Mouse (Mus musculus): ENCODE measurements around the gene Urgcp.

Gene Urgcp

DNA sequence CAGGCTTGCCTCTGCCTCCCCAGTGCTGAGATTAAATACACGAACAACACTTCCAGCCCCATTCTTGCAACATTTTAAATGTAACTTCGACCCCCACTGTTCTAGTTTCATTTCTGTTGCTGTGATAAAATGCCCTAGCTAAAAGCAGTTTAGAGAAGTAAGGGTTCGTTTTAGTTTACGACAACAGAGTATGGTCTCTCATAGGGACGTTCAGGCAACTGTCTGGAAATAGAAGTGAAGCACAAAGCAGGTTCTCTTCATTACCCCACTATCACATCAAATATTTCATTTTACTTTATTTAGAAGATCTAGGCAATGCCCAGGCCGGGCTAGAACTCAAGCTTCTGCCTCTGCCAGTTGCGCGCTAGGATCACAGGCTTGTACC lies 25.5 kb upstream of the Urgcp start:
- in situ Hi-C loops (cut with MboI, MseI): no loop called here

DNA sequence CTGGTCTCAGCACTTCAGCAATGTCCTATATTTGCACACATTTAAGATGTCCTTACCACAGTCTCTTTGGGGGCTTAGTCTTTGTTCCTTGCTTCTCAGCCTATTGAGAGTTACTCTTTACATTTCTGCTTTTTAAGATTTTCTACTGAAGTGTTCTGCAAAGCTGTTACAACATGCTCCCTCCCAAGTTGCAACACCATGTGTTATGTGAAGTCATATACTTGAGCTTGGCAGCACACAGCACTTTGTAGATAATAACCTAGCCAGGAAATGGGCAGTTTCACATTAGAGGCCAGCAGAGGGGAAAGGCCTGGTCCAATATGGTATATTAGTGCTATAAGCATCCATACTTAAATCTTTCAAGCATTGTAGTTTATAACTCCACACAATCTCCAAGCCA lies 23.6 kb upstream of the Urgcp start:
- in situ Hi-C loops (cut with MboI, MseI): no loop called here

DNA sequence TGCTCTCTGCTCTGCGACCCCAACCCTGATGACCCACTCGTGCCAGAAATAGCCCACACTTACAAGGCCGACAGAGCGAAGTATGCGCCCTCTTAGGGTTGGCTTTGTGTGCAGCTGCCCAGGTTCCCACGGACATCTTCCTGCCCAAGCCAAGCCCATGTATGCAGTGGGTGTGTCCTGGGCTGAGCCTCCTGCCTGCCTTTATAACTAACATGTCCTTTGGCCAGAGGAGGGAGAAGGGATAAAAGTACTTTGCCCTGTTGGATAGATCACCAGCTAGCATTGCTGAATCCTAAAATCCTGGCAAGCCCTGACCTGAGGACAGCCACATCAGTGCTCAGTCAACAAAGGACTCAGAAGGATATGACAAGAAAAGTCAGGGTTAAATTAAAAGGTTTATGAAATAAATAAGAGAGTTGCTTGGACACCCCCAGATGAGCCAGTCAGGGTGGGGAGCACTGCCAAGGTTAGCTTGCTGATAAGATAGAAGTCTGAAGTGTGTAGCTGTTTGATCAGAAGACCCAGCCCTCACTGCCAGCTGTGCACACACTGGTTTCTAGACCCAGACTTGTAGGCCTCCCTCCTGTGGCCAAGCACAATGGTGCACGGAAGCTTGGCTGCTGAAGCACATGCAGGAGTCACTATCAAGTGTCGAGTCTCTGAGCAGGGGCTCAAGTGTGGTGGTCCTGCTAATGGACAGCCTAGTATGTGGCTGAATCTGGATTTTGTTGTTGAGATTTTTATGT lies 20.2 kb upstream of the Urgcp start:
- in situ Hi-C loops (cut with MboI, MseI): no loop called here

DNA sequence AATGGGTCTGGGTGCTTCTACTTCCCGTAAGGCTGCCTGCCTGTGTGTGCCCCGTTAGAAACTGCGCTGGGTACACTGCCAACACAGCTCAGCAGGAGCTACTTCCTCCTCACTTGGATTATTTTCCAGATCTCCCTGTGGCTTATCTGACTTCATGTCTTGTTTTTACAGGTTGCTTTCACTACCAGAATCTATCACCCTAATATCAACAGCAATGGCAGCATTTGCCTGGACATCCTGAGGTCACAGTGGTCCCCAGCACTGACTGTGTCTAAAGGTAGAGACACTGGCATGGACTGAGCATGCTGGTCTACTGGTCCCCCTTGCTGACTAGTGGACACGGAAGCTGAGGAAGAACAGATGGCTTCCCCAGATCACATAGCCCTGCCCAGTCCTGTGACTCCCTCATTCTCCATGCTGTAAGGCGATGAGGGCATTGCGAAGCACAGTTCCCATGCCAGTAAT lies 17.9 kb upstream of the Urgcp start:
- in situ Hi-C loops (cut with MboI, MseI): no loop called here

DNA sequence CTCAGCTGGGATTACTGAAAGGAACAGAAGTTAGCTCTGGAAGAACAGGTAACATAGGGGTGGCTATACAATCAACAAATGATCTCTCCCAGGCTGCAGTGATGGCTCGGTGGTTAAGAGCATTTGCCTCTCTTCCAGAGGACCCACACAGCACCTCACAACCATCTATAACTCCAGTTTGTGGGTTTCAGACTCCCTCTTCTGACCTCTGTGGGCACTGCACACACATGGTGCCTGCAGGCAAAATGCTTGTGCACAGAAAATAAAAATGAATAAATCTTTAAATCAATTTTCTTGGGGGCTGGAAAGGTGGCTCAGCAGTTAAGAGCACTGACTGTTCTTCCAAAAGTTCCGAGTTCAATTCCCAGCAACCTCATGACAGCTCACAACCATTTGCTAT lies 16.3 kb upstream of the Urgcp start:
- in situ Hi-C loops (cut with MboI, MseI): no loop called here

DNA sequence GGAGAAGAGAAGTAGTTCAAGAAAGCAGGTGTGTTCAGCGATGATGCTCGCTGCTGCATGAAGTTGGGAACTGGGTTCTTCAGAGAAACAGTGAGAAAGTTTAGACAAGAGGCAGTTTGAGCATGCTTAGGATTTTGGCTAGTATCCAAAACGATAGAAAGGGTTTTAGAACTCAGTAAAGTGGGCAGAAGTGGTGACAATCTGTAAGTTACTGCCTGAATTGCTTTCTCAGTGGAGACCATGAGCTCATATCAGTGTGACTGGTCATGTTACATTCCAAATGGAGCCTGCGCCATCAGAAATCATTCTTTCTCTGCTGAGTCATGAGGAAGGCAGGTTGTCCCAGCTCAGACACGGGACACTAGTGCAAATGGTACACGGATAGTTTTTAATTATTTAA lies 3.8 kb upstream of the Urgcp start:
- in situ Hi-C loops (cut with MboI, MseI): no loop called here

DNA sequence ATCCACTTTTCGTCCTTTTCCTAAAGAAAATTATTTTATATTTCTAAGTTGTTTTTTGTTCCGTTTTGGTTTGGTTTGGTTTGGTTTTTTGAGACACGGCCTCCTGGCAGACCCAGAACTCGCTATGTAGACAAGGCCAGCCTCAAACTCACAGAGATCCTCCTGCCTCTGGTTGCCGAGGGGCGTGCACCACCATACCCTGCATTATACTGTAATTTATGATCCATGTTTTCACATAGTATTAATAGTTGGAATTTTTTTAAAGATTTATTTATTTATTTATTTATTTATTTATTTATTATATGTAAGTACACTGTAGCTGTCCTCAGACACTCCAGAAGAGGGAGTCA lies 432 bp upstream of the Urgcp start:
- in situ Hi-C loops (cut with MboI, MseI): no loop called here

DNA sequence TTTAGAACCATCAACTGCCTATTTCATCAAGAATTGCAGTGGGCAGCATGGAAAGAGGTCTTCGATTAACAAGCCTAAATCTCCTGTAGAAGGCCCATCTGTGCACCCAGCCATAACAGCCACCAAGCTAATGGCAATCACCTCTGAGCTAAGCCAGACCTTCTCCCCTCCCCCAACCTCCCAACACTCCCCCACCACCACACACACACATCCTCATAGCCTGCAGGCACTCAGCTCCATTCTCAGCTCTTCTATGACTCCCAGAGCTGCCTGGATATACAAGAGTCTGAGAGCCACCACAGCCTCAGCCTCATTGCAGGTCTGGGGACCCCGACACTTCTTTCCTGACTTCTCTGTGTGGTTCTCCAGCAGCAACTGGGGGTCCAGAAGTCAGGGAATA lies 8.4 kb downstream of the Urgcp start:
- in situ Hi-C loops (cut with MboI, MseI): no loop called here

DNA sequence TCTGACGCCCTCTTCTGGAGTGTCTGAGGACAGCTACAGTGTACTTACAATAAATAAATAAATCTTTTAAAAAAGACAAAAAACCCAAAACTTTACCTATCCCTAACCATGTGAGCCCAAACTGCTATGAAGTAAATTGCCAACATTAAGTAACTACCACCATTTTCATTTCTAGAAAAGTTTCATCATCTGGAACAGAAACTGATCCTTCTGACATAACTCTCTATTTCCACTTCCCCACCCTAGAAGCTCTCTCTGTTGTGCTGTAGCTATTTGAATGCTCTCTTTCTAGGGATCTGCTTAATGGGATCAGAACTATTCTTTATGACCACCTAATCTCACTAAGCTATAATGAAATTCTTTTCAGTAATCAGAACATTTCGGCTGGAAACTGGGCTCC lies 17.2 kb downstream of the Urgcp start:
- in situ Hi-C loops (cut with MboI, MseI): no loop called here

DNA sequence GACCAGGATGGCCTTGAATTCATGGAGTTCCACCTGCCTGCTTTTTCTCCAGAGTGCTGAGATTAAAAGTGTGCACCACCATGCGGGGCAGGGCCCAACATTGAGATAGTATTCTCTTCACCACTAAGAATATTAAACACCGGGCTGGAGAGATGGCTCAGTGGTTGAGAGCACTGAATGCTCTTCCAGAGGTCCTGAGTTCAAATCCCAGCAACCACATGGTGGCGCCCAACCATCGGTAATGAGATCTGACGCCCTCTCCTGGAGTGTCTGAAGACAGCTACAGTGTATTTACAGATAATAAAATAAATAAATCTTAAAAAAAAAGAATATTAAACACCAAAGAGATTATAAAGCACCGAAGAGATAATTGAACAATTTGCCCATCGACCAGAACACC lies 20.1 kb downstream of the Urgcp start:
- in situ Hi-C loops (cut with MboI, MseI): no loop called here

DNA sequence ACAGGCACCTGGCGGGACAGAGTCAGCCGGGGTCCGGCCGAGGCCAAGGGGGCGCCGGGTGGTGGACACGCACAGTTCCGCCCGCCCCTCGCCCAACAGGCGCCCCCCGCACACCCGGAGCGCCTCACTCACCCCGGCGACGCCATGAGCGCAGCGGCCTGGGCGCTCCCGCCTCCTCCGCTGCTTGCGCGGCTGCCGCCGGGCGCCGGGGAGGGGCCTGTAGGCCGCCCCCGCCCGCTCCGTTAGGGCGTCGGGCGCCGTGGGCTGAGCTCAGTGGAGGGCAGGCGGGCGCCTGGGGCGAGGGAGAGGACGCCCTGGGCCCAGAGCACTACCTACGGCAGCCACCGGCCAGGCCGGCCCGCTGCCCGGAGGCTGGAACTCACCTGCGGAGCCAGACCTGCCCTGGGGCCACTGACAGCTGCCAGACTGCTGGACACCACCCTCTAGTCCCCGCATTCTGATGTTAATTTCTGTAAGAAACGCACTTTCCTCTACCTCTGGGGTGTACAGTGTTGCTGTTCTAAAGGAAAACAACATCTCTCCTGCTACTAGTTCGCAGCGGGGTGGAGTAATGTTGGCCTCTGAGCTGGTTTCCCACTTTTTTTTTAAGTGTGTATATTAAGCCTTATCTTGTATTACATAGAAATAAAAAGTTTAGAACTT lies 21.1 kb downstream of the Urgcp start:
- in situ Hi-C loops (cut with MboI, MseI): no loop called here

DNA sequence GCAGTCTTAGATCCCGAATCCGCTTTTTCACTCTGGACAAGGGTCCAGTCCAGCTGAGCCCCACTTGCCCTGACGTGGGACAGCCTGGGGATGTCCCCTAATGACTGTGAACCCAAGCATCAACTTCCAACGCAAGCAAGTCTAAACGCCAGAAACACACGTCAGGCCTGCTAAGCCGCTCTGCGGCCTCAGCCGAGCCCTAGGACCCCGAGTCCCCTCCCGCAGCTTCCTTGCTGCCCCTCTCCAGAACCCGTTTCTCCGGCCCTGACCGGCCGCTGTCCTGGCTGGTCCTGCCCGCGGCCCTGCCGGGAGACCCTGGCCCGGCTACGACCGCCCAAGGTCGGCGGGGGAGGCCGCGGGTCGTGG lies 21.6 kb downstream of the Urgcp start:
- in situ Hi-C loops (cut with MboI, MseI): no loop called here

DNA sequence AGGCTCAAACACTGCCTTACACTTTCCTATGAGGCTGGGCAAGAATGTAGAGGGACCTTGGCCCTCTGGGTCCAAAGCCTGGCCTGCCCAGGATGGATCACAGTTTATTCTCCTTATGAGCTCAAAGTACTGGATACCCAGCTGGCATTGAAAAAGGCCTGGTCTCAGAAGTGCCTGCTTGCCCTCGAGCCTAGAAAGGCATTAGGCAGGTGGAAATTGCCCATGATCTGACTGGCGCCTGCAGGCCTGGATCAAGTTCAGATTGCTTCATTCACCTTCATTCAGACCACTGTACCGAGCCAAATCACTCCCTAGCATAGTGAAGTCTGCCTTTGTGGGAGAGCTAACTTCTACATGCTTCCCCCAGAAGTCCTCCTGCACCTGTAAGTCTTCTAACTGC lies 22.3 kb downstream of the Urgcp start:
- in situ Hi-C loops (cut with MboI, MseI): no loop called here

DNA sequence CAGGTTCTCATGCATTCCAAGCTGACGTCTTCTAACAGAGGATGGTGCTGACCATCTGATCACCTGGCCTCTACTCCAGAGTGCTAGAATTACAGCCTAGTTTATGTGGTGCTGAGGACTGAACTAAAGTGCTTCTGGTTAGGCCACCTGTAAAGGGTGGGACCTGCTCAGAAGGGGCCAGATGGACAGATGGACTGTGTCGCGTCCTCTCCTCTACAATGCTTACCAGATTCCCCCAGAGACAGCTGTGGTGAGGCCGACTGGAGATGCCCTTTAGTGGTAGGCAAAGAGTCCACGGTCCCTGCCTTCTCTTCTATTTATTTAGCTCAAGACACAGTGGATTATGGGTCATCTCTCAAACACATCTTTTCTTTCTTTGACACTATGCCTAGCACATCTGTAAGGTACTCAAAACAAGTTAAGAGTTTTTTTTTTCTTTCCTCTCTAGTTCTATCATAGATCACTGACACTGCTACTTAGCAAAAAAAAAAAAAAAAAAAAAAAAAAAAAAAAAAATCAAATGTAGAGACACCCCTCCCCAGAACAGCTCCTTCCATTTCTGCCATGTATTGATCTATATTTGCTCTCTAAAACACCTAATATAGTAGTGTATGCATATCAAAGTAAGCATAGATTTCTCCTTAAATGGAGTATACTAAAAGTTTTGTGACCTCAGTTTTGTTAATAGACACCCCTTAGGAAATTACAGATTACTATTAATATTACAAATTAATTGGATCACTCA lies 23.1 kb downstream of the Urgcp start:
- in situ Hi-C loops (cut with MboI, MseI): no loop called here

DNA sequence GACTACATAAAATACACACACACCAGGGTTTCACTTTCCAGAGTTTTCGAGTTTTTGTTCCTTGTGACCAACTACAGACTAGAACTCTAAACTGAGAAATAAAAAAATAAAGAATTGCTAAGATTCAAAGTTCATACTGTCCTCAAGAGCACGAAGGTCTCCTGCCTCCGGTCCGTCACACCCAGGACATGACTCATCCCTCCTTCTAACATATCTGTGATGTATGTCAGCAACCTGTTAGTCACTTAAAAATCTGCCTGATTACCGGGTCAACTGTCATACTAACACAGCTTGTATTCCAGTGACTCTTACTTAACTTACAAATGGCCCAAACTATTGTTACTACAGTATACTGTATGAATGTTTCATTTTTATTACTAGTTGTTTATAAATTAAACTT lies 25.0 kb downstream of the Urgcp start:
- in situ Hi-C loops (cut with MboI, MseI): no loop called here

DNA sequence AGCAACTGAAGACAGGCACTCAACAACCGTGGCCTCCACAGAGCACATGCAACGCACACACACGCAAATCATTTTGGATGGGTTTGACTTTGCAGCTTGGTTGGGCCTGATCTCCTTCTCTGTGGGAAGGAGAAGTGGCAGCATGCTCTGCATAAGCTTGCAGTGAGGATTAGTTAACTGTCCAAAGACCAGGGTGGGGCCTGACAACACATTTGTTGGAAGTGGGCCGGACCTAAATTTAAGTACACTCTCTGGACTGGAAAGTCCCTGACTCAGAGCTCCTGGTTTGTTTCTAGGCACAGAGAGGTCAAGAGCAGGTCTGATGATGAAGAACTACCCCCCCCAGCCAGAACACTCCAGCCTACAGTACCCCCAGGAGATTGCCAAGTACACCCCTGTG lies 27.9 kb downstream of the Urgcp start:
- in situ Hi-C loops (cut with MboI, MseI): no loop called here

DNA sequence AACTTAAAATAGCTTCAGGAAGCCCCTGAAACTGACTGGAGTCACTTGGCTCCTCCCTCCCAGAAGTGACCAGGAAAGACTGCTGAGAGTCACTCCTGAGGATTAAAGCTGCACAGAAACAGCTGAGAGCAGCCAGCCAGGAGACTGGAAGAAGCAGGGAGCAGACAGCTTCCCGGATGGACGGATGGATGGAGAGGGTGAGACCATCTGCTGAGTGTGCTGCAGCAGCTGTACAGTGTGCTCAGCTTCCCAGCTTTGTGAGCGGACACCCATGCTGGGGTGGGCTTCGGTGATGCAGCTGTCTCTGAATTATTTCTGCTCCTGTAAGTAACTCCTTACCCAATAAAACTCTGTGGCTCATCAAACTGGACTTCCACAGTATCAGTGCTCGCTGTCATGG lies 29.8 kb downstream of the Urgcp start:
- in situ Hi-C loops (cut with MboI, MseI): no loop called here

DNA sequence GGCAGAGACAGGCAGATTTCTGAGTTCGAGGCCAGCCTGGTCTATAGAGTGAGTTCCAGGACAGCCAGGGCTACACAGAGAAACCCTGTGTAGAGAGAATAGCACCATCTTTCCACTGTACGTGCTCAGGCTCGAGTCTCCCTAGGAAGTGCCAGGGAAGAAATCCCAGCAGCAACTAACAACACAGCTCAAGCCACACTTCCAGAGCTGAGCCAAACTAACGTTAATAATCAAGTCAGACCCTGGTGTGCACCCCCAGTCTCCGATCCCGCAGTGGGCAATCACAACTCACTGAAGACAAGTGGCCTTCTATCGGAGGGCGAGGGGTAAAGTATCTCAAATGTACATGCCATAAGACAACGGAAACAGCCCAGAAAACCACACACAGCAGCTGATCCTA lies 32.6 kb downstream of the Urgcp start:
- in situ Hi-C loops (cut with MboI, MseI): no loop called here

DNA sequence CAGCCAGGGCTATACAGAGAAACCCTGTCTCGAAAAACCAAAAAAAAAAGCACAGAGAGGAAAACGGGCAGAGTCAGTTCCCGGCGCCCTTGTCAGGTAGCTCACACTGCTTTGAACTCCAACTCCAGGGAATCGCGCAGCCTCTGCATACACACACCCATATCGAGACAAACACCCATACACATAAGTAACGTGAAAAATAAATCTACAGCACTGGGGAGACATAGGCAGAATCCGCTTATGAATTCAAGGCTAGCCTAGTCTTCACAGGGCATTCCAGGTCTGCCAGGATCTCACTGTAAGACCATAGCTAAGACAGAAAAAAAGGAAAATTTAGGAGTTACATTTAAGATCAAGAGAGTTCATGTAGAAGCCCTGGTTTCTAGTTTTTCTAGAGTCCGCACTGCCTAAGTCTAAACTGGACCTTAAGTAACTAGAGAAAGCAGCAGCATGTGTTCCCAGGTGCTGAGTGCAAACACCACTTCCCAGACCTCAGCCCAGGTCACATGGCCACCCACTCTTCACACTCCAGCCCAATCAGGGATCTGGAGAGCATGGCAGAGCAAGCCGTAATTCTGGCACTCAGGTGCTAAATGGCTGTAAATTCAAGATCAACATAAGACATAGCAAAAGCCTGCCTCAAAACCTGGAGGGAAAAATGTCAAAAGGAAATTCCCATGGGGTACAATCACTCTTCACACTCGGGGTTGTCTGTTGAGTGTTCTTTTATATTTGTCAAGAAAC lies 43.4 kb downstream of the Urgcp start:
- in situ Hi-C loops (cut with MboI, MseI): no loop called here

DNA sequence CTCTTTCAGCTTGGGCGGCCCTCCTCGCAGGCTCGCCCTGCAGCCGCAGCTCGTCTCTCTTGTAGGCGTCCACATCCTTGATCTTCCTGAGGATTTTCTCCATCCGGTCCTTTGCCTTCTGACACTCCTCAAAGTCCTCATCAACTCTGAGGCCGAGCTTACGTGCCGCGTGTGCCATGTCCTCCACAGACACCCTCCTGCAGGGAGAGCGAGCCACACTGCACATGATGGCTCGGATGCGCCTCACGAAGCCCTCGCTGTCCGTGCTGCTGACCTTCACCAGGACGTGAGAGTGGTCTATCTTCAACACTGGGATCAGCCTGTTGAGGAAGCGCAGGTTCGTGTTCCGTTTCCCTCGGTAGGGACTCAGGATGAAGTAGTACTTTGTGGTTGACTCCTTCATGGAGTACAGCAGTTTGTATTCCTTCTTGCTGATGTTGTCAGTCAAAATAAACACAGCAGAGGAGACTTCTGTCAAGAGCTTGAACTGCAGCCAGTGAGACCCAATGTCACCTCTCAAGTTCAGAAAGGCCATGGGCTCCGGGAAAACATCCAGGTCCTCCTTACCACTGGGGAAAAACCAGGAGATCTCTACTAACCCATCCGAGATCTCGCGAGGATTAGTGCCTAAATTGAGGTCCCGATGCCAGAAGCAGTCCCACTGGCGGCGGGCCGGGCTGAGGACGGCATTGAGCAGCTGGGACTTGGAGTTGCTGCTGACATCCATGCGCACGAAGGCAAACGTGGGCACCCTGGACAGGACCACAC lies 45.1 kb downstream of the Urgcp start:
- in situ Hi-C loops (cut with MboI, MseI): no loop called here

DNA sequence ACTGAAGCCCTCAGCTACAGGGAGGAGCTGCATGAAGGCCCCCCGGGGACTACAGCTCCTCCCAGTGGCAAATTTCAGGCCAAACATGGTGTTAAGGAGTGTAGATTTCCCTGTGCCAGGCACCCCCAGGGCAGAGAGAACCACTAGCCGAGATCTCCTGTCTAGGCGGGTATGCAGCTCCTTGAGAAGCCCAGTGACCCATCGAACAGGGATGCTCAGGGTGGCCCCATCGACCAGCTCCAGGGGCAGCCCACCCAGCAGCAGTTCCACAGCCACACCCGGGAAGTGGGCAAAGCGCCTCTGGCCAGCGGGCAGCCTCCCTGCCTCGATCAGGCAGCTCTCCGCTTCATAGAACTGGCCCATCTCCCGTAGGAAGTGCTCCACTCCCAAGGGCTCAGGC lies 45.9 kb downstream of the Urgcp start:
- in situ Hi-C loops (cut with MboI, MseI): no loop called here

Data from T-helper 1 cell (primary cell).